Mouse (Mus musculus) bone marrow macrophage, adult 2 months (primary cell): Measurements from ENCODE around the gene Cntd1.

Experiments
- CTCF ChIP-seq: IDR thresholded peaks from 2 replicates; pipeline ENCODE4 v1.5.1; 2012; ENCODE audit warnings: low read depth, mild to moderate bottlenecking, low read length, moderate library complexity
- POLR2A ChIP-seq: IDR thresholded peaks from 2 replicates; pipeline ENCODE4 v1.6.1; 2012; ENCODE audit warnings: mild to moderate bottlenecking, low read depth, low read length, borderline replicate concordance

DNA sequence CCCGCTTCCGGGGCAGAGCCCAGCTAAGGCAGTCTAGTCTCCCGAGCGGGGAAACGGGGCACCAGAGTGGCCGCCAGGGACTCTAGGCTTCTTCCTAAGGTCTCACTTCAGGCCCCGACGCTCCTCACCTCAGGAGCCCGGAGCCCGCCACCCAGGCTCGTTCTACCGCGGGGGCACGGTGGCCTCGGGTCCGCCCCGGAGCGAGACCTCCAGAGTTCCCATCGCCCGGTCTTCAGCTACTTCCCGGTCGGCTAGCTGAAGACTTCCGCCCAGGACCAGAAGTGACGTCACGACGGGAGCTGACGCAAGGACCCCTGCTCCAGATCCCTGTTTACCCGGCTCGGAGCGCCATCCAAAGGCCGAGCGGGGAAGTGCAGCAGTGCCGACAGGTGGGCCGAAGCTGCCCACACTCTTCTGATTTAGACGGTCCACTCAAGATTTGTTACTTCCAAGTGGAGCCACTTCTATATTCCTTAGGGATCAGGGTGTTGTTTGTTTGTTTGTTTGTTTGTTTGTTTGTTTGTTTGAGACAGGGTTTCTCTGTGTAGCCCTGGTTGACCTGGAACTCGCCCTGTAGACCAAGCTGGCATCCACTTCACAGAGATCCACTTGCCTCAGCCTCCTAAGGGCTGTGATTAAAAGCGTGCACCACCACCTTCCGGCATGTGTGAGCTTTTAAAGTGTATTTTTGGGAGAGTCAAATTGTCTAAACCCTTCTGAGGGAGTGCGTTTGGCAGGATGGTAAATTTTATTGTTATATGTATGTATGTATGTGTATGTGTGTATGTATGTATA is 23.4 kb downstream of the Cntd1 start, which contains the start of gene Becn1:
- TF ChIP-seq CTCF (peak; percentile 93), POLR2A (no peak)
